Mouse (Mus musculus) CD4-positive helper T cell, adult 2 months (primary cell): ENCODE data around the gene Leng8.
"Not testable (repeated sequence)": the region's sequence is repeated elsewhere in the genome, so short reads cannot be mapped to it uniquely, and the experiment has no call there.

Experiments
- DNase-seq: peaks from one replicate; pipeline ENCODE4 v3.0.0-alpha.2; 2012; ENCODE audit warnings: low read depth, missing footprints, low spot score

Leng8 gene

DNA sequence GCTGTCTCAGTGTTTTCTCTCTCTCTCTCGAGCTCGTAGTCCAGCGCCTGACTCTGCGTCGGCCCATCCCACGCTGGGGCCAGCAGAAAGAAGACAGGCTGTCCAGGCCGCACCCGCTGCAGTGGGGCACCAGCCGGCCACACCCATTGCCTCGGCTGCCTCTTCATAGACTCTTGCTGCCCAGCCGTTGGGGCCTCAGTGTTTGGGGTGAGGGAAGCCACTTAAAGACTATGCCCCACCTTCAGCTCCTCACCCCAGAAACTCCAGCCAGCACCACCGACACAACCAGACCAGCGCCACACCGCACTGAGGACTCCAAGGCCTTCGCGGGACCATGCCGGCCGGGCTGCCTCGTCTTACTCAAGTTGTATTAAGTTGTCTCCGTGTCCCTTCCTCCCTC is 10.5 kb downstream of the Leng8 start:
- no peak for DNase-seq

DNA sequence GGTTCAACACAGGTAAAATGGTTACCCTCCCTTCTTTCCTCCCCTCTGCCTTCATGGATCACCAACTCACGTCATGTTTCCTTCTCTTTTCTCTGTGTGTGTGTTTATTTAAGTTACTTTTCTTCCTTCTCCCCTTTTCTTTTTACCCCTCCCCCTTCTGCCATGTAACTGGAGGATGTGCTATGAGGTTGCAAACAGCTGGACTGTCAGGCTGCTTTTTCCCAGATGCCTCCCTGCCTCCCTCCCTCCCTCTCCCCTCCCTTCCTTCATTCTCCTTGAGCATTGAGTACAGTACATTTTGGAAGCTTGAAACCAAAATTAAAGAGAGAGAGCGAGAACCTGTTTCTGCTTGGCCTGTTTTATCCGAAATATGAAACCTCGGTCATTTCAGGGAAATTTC is 11.0 kb downstream of the Leng8 start:
- no peak for DNase-seq

DNA sequence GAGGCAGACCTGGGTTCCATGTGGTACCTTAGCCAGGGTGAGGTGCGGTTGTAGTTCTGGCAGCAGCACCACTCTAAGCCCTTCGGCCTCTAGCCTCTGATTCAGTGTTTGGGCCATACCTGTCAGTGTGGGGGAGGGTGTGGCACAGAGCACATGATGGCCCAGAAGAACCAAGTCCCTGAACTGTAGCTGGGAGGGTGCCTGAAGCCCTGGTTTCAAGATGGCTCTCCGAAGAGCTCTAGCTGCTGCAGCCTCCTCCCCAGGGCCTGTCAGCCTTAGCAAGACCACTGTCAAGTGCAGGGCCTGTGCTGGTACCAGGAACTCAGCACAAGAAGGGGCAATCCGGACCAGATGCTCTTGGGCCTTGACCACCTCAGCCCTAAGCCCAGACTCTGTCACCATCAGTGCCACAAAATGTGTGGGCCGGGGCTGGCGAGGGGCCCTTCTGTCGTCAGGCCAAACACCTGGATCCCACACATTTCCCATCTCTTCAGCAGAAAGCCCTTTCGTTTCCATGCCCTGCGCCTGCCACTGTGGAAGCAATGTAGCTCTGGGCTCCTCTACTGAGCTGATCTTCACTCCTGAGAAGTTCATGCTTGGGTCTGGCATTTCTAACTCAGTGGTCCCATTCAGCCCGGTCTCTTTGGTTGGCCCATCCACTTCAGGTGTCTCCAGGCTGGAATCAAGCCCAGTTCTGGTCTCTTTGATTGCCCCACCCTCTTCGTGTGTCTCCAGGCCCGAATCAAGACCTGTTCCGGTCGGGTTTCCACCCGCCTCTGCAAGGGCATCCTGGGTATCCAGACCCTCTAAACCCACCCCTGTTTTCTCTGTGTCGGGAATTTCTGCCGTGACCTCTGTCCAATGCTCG is 11.7 kb downstream of the Leng8 start:
- DNase-seq = peak; percentile 33

DNA sequence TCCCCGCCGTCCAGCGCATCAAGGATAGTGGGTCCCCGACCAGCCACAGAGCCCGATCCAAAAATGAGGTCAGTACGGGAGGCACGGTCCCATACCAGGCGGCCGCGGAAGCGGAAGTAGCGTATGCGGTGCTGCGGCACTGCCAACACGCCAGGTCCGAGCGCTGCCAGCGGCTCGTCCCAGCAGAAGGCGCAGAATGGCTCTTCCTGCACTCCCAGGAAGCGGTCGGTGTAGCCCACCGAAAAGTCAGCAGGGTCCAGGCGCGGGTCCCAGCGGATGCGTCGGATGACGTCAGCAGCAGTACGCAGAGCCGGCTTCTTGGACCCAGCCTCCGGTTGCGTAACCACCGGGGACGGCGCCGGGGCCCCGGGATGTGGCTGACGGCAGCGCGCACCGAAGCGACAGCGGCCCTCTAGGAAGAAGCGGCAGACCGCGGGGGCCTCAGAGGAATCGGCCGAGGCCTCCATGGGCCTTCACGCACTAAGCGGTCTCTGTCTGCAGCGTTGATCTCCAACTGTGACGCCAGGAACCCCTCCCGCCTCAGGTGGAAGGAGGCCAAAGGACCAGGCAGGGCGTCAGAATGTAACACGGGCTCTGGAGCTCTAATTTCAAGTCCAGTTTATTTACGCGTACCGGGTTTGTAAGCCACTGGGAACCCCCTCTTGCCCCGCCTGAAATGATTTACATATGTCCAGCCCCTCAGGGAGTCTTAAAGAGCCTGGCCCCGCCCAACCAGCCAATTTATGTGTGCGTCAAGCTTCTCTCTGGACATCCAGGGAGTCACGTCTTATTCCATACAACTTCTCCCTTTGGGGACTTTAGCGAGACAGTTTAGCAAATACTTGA is 12.6 kb downstream of the Leng8 start:
- DNase-seq = peak; percentile 90

DNA sequence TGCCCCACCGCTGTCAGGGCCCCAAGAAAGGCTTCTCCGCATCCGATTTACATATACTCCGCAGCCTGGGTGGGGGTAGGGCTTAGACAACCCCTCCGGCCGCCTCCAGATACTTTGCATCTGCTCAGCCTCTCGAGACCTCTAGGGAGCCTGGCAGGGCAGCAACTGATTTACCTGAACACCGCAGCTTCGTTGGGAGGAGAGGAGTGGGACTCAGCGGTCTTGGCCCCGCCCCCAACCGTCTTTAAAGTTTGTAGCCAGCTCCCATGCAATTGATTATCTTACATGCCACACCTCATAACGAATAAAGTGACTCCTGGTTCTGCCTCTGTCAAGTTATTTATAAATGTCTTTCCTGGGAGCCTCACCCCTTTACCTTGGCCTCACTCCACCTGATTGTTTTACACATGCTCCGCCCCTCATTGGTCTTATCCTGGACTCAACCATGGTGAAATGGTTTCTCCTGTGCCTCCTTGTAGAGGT is 13.3 kb downstream of the Leng8 start, which contains the start of gene Leng9:
Gene Leng9, minus strand, starts transcription at position 316 of the 483 bp plus-strand sequence.
- DNase-seq = no peak

DNA sequence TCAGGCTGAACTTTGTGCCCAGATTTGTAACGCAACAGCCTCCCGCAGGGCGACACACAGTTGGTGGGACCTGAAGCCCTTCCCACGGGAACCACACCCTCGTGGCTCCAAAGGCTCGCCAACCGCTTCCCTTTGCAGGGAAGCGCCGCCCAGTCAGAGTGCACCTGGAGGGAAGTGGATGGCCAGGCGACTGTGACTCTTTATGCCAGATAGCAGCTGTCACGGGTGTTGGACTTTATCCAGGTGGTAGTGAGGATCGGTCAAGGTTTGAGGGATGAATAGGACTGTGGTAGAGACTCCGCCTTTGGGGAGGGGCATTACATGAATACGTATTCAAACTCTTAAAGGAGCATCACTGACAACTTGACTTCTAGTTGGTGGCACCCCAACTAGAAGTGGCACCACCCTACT is 14.0 kb downstream of the Leng8 start:
- peak; percentile 54 for DNase-seq

DNA sequence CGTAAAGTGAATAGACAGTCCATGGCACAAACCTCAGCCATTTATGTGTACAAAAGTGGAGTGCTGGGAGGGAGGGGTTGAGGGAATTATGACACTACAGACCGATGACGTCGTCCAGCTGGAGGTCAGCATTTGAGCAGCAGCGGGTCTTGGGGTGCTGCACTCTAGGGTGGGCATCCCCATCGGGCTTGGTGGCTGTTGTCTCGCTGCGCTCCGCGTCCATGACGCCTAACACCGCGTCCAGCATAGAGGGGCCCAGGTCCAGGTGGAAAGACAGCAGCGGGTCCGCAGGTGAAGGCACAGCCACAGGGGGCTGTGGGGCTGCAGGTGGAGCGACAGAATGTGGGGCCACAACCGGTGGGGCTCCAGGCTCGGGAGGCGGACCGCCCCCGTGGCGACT is 14.4 kb downstream of the Leng8 start:
- DNase-seq = peak; percentile 21

DNA sequence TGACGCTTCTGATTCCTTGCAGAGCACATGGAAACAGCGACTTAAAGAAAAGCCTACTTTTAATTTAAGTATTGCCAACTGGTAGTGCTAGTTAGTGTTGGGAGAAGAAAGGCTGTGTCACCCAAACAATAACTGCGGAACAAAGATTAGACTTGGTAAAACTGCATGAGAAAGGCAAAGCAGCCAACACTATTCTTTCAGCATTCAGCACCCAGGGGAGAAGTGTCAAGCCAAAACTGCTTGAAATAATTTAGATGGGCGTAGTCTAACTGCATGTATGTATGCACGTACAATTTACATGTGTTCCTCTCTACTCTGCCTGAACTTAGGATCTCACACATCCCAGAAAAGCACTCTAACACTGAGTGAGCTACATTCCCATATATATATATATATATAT is 17.5 kb downstream of the Leng8 start:
- no peak for DNase-seq

DNA sequence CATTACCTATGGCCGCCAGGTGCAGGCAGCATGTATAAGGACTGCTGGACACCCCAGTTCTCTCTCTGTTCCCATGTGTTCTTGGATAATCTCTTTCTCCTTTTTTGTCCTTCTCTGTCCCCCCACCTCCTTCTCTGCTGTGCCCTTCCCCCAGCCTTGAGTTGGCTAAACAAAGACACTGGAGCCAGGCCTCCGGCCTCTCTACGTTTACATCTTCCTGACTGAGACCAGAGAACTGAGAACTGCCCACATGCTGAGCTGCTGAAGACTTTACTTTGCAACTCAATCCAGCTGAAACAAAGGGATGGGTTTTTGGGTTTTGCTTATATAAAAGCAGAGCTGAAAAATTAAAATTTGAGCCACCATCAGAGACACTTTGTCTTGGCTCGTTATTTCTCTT is 18.1 kb downstream of the Leng8 start:
- DNase-seq = no peak

DNA sequence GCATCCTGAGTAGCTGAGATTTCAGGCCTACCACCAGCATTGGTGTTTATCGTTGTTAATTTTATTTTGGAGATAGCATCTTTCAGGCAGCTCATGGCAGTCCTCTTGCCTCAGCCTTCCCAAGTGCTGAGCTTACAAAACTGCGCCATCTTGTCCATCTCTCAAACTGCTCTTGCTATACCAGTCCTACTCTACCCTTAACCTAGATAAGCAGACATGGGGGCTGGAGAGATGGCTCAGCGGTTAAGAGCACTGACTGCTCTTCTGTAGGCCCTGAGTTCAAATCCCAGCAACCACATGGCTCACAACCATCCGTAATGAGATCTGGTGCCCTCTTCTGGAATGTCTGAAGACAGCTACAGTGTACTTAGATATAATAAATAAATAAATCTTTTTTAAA is 24.8 kb downstream of the Leng8 start:
- DNase-seq = not testable (repeated sequence)

DNA sequence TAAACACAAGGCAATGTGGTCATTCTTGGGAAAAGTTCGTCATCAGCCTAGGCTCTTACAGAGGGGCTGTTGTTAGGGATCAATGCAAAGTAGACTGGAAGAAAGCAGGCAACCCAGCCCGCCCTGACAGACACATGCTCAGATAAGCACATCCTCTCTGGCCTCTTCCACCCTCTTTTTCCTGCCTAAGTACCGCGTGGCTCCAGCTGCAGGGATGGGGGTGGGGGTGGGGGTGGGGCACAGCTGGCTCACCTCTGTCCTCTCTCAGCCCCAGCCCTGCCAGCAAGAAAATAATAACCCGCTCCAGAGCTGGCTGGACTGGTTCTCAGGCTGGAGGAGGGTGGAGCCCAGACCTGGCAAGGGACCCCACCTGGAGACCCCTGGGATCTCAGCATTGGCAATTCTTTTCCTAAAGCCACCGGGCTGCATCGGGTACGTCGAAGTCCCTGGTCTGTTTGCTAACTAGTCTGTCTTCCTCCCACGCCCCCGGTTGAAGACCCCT is 26.8 kb downstream of the Leng8 start:
- no peak for DNase-seq

DNA sequence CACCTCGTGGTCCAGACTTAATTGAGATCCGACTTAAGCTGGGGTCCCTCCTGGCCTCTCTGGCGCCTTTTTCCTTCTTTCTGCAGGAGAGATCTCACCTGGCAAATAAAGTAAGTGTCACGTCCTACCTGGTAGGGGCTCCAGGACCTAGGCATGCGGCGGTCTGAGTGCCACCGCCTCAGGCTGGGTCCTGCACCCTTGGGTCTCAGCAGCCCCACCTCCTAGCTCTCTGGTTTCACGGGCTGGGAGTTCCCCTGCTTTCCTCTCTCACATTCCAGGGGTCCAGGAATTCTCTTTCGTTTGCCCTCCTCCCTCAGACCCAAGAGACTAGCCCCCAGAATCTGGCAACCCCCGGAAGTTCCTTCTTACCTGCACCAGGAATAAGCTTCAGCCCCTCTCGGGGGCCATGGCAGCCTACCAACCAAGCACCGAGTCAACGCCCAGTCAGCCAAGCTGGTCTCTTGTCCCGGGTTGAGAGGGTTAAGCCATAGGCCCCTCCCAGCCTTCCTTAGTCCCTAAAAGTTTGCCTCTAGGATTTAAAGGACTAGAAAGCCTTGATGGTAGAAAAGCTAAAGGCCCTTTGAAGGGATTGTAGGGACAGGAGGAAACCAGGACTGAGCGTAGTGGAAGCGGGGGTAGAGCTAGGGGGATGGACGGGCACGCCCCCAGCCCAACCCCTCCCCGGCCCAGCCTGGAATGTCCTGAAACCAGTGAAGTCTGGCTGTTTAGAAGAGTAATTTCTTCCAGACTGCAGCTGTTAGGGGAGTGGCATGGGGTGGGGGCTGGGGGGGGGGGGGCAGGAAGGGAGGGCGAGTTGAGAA is 27.5 kb downstream of the Leng8 start, which contains the start of gene Cdc42ep5:
Gene Cdc42ep5, minus strand, starts transcription at position 771 of the 821 bp plus-strand sequence.
- DNase-seq = no peak

DNA sequence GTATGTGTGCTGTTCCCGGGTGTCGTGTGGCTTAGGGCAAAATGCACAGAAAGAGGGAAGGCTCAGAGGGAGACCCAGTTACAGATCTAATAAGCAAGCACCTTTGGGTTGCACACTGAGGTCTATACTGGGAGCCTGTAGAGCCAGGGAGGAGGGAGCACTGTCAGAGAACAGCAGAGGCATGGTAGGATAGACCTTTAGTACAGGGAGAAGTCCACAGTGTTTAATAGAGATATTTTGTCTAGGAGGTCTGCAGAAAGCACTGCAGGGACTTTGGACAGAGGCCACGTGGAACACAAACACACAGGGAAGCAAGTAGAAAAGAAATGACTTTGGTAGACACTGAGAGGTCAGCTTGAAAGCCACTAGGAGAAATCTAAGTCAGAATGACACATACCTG is 28.4 kb downstream of the Leng8 start:
- no peak for DNase-seq

DNA sequence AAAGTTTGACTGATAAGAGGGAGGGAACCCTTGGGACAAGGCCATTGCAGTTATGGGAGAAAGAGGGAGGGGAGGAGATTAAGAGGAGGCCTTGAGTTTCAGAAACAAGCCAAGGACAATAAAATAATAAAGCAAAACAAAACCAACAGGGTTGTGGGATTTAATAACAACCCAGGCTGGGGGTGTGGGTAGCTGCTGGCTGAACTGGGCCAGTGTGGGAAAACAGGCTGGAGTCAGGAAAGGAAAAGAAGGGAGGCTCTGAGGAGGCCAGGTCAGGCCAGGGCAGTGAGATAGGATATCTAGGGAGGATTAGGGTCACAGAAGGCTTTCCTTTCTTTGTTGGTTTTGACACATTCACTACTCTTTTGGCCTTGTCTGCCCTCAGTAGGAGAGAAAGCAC is 30.3 kb downstream of the Leng8 start:
- no peak for DNase-seq

DNA sequence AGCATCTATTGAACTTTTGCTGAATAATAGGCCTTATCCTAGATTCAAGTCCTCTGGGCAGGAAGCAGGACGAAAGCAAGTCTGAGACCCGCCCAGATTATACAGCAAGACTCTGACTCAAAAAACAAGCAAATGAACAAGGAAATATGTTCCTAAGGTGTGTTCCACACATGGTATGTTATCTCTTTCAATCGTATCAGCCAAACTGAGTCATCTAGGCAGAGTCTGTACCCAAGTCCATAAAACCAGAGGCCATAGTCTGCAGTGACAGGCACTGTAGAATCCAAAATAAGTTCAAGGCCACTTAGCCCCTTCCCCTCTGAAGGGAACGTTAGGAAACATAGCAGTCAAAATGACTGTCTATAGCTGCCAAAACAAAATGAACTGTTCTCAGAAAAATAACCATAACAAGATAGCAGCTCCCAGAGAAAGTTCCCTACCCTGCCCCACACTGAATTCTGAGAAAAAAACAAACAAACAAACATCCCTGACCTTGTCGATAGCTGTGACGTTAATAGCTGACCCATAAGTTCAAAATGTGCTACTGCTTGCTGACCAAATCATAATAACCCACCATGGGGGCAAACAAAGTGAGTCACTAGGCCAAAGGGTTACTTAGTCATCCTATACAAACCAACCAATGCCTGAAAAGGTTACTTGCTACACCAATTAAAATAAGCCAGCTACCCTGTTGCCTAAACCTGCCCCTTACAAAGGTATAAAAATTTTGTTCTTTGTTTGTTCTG is 33.5 kb downstream of the Leng8 start:
- DNase-seq = no peak

DNA sequence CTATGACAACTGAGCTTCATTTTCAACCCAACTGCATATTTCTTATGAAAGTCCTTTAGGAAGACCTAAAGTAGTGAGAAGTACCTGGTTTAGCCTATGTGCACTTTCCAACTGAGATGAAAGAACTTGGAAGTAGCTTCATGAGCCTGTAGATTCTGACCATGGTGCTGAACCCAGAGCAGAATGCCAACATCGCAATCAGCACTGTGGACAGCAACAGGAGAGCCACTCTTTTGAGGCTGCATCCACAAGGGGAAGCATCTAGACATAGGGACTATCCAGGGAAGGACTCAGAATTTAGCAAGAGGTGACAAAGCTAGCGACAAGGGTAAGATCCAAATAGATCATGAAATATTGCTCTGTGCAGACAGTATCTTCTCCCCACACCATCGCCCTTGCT is 41.6 kb downstream of the Leng8 start:
- no peak for DNase-seq
